Mouse (Mus musculus) neutrophil, adult 5-6 weeks (primary cell): ENCODE results near the gene Smdt1. TPM values are rescaled to one million over a fixed set of nuclear protein-coding genes. Genes with fewer than 3 reads are reported as not detected.
A peak's percentile ranks its signal among the peaks of the same experiment; 100 is the strongest.
"Not testable (repeated sequence)": the region's sequence is repeated elsewhere in the genome, so short reads cannot be mapped to it uniquely, and the experiment has no call there.

Experiments
- ATAC-seq: fragments of 151-379, 151-347 bp; 2 replicates; pipeline ENCODE4 v1.8.0; 2017; ENCODE audit warnings: mild to moderate bottlenecking, moderate TSS enrichment; ENCODE audit not compliant: insufficient number of reproducible peaks, poor library complexity, low FRiP score, severe bottlenecking; ENCODE audit errors: extremely low read depth
- total RNA-seq: library from RNA; stranded (forward); fragments of 200-1000 nt; gene quantifications from 2 replicates; pipeline ENCODE4 v1.2.3, GENCODE M21; 2017

The Smdt1 gene
- total RNA-seq, 1 experiment from 2014 or later = 34.0 TPM

- ATAC-seq = no peak
These were observed 22.8 kb downstream of the Smdt1 start for GRCm38 (mm10) chr15:82361459-82362018.

GRCm38 (mm10) chr15:82362234-82362633, 23.5 kb downstream of the Smdt1 start:
- ATAC-seq = no peak

GRCm38 (mm10) chr15:82363801-82364200, 25.0 kb downstream of the Smdt1 start:
- ATAC-seq = not testable (repeated sequence)

GRCm38 (mm10) chr15:82364561-82364960, 25.8 kb downstream of the Smdt1 start:
- not testable (repeated sequence) for ATAC-seq

- ATAC-seq = no peak
These were observed 29.4 kb downstream of the Smdt1 start for GRCm38 (mm10) chr15:82368146-82368545.

- ATAC-seq = no peak
These were observed 30.1 kb downstream of the Smdt1 start for GRCm38 (mm10) chr15:82368851-82369250.

- ATAC-seq = no peak
These were observed 33.7 kb downstream of the Smdt1 start for GRCm38 (mm10) chr15:82372446-82372845.

- no peak for ATAC-seq
These were observed 34.2 kb downstream of the Smdt1 start for GRCm38 (mm10) chr15:82372991-82373390.

- ATAC-seq = no peak
These were observed 35.7 kb downstream of the Smdt1 start for GRCm38 (mm10) chr15:82374437-82374836.

GRCm38 (mm10) chr15:82375855-82376254, 37.1 kb downstream of the Smdt1 start:
- no peak for ATAC-seq

GRCm38 (mm10) chr15:82376393-82377138, 37.8 kb downstream of the Smdt1 start:
- ATAC-seq = no peak

GRCm38 (mm10) chr15:82377701-82378100, 38.9 kb downstream of the Smdt1 start:
- ATAC-seq = no peak

- ATAC-seq = no peak
These were observed 39.8 kb downstream of the Smdt1 start for GRCm38 (mm10) chr15:82378261-82379180.

GRCm38 (mm10) chr15:82379511-82379870, 40.7 kb downstream of the Smdt1 start:
- no peak for ATAC-seq

- peak; percentile 52 for ATAC-seq
These were observed 41.3 kb downstream of the Smdt1 start, which contains the start of gene Cyp2d22 for GRCm38 (mm10) chr15:82379871-82380713. Gene Cyp2d22, minus strand, starts transcription at chr15:82380260.

GRCm38 (mm10) chr15:82380714-82381062, 41.9 kb downstream of the Smdt1 start:
- no peak for ATAC-seq

GRCm38 (mm10) chr15:82382441-82382840, 43.7 kb downstream of the Smdt1 start:
- no peak for ATAC-seq

GRCm38 (mm10) chr15:82385729-82386128, 47.0 kb downstream of the Smdt1 start:
- no peak for ATAC-seq

- not testable (repeated sequence) for ATAC-seq
These were observed 51.2 kb downstream of the Smdt1 start for GRCm38 (mm10) chr15:82389916-82390315.
